Mouse (Mus musculus) E14TG2a.4 (cell line): ENCODE results near the gene Usp6nl.

ENCODE experiments used
- CTCF ChIP-seq: conservative IDR thresholded peaks from 2 replicates; pipeline ENCODE4 v1.5.1; 2014; ENCODE audit warnings: low read length
- NANOG ChIP-seq: IDR thresholded peaks from 2 replicates; pipeline ENCODE4 v1.6.1; 2014; ENCODE audit warnings: borderline replicate concordance, low read length, mixed read lengths

DNA sequence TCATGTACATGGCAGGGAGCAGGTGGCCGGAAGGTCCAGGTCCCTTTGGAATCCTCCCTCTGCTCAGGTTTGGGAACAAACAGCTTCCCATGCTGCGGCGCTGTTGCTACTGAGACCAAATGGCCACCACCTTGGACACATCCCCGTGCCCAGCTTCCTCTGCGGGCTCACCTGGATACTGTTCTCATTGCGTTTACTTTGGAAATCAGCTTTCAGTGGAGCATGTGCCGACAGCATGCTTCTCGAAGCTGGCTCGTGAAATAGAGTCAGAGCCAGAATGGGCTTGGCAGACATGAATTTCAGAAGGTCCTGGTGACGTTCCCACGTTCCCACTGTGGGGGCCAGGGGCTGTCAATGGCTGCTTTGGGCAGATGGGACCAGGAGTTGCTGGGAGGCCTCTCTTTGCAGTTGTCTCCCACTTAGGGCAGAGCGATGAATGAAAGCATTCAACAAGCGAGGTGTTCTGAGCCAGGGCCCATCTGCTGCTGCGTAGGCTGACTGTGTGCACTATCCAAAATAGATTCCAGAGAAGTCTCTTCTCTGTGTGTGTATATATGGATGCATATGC is 166.1 kb downstream of the Usp6nl start:
- TF ChIP-seq CTCF (no peak), NANOG (no peak)
